Mouse (Mus musculus): ENCODE measurements around the gene Olfr180.
A peak's percentile ranks its signal among the peaks of the same experiment; 100 is the strongest.

The Olfr180 gene

GRCm38 (mm10) chr16:58929292-58929691 is at the start of gene Olfr180:
Gene Olfr180, minus strand, starts transcription at chr16:58929392.
- DNase-seq (ENCODE audit: low spot score) = no peak

DNA sequence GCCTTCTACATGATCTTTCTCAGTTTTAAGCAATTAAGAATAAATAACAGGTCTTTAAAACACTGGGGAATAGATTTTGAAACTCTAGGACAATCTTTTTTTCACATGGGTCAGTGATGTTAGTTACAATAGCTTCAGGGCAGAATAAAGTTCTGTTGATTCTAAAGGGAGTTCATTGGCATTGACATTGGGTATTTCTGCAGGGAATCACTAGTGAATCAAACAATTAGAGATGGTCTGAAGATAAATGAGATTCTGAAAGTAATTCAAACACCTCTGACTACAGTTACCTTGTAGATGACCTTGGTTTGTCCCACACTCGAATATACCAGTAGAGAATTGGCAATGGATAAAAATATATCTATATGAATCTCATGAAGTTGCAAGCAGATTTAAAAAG is 537 bp downstream of the Olfr180 start, which contains the start of gene Olfr181:
Olfr181 (minus strand) TSS at position 101 of the 400 bp plus-strand sequence.
- no peak for DNase-seq (ENCODE audit: low spot score)

- DNase-seq (ENCODE audit: low spot score) = no peak
Measured at GRCm38 (mm10) chr16:58891963-58892362, 37.2 kb downstream of the Olfr180 start, which contains the start of gene Olfr178. Gene Olfr178, minus strand, starts transcription at chr16:58892063.

DNA sequence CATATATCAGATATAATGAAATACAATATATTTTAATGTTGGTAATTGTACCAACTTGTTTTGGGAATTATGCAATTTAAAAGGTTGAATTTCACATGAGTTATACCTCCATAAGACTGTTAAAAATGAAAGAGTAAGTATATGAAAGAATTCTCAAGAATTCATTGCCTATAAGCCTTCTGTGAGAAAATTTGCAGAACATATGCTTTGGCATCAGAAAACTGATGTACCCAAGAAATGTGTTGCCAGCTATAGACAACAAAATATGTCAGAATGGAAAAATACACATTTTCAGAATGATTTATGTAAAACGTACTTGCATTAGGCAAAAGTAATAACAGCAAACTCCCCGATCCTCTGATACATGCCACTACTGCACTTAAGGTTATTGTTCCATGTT is 44.8 kb downstream of the Olfr180 start:
- peak; percentile 5 for DNase-seq (ENCODE audit: low spot score)

DNA sequence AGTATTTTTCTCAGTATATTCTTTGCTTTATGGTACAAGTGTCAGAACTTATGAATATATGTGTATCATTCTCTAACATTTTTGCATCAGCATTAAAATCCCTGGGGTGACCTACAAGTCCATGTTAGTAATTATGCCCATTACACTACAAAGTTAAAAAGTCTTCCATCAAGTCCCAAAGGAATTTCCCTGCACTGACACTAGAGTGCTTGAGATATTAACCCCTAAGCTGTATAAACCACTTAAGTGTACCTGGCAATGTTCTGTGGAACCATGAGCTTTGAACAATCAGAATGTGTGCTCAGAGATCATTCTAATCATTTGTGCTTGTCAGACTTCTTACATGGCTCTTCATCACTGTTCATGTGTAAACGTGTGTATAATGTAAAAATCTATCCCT is 54.5 kb downstream of the Olfr180 start, which contains the start of gene Olfr177:
Olfr177 (minus strand) TSS at position 101 of the 400 bp plus-strand sequence.
- no peak for DNase-seq (ENCODE audit: low spot score)
